Mouse (Mus musculus): ENCODE results near the gene Fau. TPM values are rescaled to one million over a fixed set of nuclear protein-coding genes. Genes with fewer than 3 reads are reported as not detected.

Gene Fau
- polyA plus RNA-seq, 1 experiment from 2014 or later: 709 TPM

DNA sequence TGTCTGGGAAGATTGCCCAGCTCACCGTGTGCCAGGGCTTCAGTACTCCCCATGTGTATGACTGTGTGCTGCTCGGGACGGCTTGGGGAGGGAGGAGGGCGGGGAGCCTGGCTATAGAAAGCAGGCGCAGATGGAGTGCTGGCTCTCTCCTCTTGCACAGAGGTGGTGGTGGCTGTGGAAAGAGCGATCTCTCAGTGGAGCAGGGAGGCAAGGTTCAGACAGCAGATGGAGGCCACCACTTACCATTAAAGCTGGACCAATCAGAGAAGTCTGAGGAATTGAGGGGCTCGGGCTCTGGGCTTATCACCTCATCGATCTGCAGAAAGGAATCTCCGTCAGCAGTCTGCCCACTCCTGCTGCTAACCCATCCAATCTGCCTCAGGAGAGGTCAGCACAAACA, 24.5 kb downstream of the Fau start, which contains the start of gene Gm28374:
Gene Gm28374 (minus strand): TSS at position 101 of the 400 bp plus-strand sequence.
- peaks cover 31% of the 10 kb centered on the region for H3K4me1 ChIP-seq
- ATAC-seq (ENCODE audit: borderline replicate concordance, extremely low read depth, low FRiP score, low TSS enrichment): no peak
- no peaks in the 10 kb centered on the region for H3K27me3 ChIP-seq
- H3K27ac ChIP-seq: no peak within 1 kb of the TSS
- peaks cover 38% of the 10 kb centered on the region for H3K36me3 ChIP-seq
- H3K9me3 ChIP-seq: no peaks in the 10 kb centered on the region
- 79% methylated on average over 9 of the region's 9 CpGs for WGBS
- no peak within 1 kb of the TSS for H3K9ac ChIP-seq
- H3K4me2 ChIP-seq: no peak within 1 kb of the TSS
- H3K4me3 ChIP-seq: no peak within 1 kb of the TSS

DNA sequence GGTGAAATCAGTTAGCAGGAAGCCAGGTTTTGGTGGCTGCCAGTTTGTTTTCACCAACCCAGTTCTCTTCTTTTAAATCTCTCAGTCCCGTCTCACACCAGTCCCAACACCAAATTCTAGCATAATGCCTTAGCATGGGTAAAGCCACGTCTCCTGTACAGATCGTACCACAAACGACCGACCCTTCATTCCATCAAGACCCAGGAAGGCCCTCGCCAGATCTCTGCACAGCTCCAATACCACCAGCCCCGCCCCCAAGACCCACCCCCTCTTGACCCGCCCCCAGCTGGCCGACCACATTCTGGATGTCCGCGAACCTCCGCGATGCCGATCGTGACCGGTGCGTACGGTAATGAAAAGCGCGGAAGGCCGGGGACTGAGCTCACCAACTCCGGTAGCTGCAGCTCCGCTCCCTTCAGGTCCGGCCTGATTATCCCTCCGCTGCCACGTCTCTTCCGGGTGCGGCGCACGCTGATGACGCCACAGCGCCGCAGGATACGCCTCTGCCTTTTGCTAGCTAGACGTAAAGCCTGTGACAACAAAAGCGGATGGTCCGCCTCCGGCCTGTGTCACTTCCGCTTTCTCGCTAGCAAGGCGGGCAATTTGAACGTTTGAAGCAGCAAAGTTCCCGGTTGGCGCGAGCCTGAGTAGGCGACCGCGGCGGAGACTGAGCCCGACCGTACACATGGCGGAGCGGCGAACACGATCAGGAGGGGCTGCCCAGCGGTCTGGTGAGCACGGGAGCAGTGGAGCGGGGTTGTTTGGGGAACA, 27.0 kb downstream of the Fau start, which contains the start of the genes Zfpl1 and Cdca5:
Gene Zfpl1 (minus strand): TSS at position 479 of the 771 bp plus-strand sequence.
Gene Cdca5 (plus strand): TSS at position 506 of the 771 bp plus-strand sequence.
- H3K4me2 ChIP-seq: peak within 1 kb of the TSS; percentile 83
- no peaks in the 10 kb centered on the region for H3K9me3 ChIP-seq
- peaks cover 22% of the 10 kb centered on the region for H3K4me1 ChIP-seq
- under 1% methylated on average over 58 of the region's 58 CpGs for WGBS
- peaks cover 63% of the 10 kb centered on the region for H3K36me3 ChIP-seq
- no peaks in the 10 kb centered on the region for H3K27me3 ChIP-seq
- H3K27ac ChIP-seq: peak within 1 kb of the TSS; percentile 58
- peak within 1 kb of the TSS; percentile 64 for H3K9ac ChIP-seq
- H3K4me3 ChIP-seq: peak within 1 kb of the TSS; percentile 62
- peak; percentile 91 for ATAC-seq (ENCODE audit: borderline replicate concordance, extremely low read depth, low FRiP score, low TSS enrichment)

DNA sequence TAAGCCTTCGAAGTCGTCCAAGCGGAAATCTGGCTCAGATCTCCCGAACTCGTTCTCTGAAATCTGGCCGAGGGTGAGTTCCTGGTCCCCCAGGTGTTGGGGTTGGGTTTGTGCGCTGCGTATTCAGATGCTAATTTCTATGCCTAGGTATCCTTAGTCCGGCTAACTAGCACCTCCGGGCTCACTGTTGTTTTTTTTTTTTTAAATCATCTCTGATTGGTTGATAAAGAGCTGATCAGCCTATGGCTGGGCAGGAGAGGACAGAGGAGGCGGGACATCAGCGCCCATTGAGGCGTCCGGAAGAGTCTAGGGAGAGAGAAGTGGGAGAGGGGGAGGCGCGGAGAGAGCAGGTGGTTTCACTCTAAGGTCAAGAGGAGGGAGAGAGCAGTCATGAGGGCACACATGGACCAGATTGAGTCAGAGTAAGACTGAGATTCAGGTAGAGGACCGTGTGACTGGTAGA, 27.8 kb downstream of the Fau start:
- Histone ChIP-seq H3K4me3 (peak overlapping the region; percentile 62), H3K27ac (peak overlapping the region; percentile 32), H3K36me3 (peaks cover 64% of the 10 kb centered on the region), H3K4me1 (peaks cover 22% of the 10 kb centered on the region), H3K27me3 (no peaks in the 10 kb centered on the region), H3K9ac (peak overlapping the region; percentile 64), H3K9me3 (no peaks in the 10 kb centered on the region), H3K4me2 (peak overlapping the region; percentile 66)
- peak; percentile 66; the same call in 1 of the 2 replicates for ATAC-seq (ENCODE audit: borderline replicate concordance, extremely low read depth, low FRiP score, low TSS enrichment)
- WGBS: under 1% methylated on average over 17 of the region's 17 CpGs

DNA sequence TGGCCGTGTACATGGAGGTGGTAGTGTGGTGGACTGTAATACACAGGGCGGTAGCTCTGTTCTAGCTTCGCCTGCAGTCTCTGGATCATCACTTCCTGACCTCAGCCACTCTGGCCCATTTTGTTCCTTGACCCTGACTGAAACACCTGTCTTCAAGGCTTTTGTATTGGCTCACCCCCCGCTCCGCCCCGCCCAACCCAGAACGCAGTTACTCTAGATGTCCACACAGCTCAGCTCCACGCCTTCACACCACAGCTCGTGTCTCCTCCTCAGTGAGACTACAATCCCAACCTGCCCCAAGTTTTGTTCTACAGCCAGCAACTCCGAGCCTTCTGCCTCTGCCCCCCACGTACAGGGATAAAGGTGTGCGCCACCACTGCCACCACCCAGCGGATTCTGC, 31.2 kb downstream of the Fau start:
- no peak for ATAC-seq (ENCODE audit: borderline replicate concordance, extremely low read depth, low FRiP score, low TSS enrichment)
- Histone ChIP-seq H3K36me3 (peaks cover 69% of the 10 kb centered on the region), H3K4me1 (peaks cover 15% of the 10 kb centered on the region)

DNA sequence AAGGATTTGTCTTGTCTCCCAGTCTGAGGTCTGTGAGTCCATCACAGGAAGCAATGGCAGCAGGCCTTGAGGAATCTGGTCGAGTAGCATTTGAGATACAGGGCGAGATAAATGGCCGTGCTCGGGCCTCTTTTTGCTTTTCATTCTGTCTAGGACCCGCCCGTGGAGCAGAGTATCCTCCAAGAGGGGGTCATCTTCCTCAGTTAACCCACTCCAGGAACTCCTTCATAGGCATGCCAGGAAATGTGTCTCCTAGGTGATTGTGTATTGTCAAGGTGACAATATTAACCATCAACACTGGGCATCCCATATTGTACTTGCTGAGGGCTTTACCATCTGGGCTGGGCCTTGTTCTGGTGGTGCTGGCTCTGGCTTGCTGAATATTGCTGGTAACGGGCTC, 36.5 kb downstream of the Fau start, which contains the start of gene AC131692.1:
Gene AC131692.1 (plus strand): TSS at position 301 of the 400 bp plus-strand sequence.
- no peak for ATAC-seq (ENCODE audit: borderline replicate concordance, extremely low read depth, low FRiP score, low TSS enrichment)
- Histone ChIP-seq H3K4me1 (no peaks in the 10 kb centered on the region), H3K27me3 (no peaks in the 10 kb centered on the region), H3K27ac (no peak within 1 kb of the TSS), H3K9ac (no peak within 1 kb of the TSS), H3K4me3 (no peak within 1 kb of the TSS), H3K36me3 (peaks cover 60% of the 10 kb centered on the region), H3K9me3 (no peaks in the 10 kb centered on the region), H3K4me2 (no peak within 1 kb of the TSS)
- 87% methylated on average over 7 of the region's 7 CpGs for WGBS

More for the DNA sequence above, 31.2 kb downstream of the Fau start:
- H3K9me3 ChIP-seq: no peaks in the 10 kb centered on the region
- no peak overlapping the region for H3K27ac ChIP-seq
- no peak overlapping the region for H3K4me3 ChIP-seq
- no peak overlapping the region for H3K4me2 ChIP-seq
- WGBS: 91% methylated on average over 13 of the region's 13 CpGs
- no peak overlapping the region for H3K9ac ChIP-seq
- no peaks in the 10 kb centered on the region for H3K27me3 ChIP-seq

GRCm38 (mm10) chr19:6097847-6098246, 40.2 kb downstream of the Fau start:
- H3K4me2 ChIP-seq: no peak overlapping the region
- 73% methylated on average over 3 of the region's 3 CpGs for WGBS
- H3K27ac ChIP-seq: no peak overlapping the region
- H3K9me3 ChIP-seq: no peaks in the 10 kb centered on the region
- H3K4me1 ChIP-seq: no peaks in the 10 kb centered on the region
- no peaks in the 10 kb centered on the region for H3K27me3 ChIP-seq
- ATAC-seq (ENCODE audit: borderline replicate concordance, extremely low read depth, low FRiP score, low TSS enrichment): no peak
- H3K36me3 ChIP-seq: peaks cover 24% of the 10 kb centered on the region
- H3K4me3 ChIP-seq: no peak overlapping the region
- H3K9ac ChIP-seq: no peak overlapping the region

GRCm38 (mm10) chr19:6101186-6101585, 43.5 kb downstream of the Fau start:
- no peaks in the 10 kb centered on the region for H3K4me1 ChIP-seq

GRCm38 (mm10) chr19:6102169-6102853, 44.7 kb downstream of the Fau start:
- WGBS: 71% methylated on average over 6 of the region's 6 CpGs
- no peaks in the 10 kb centered on the region; the same call in 1 of the 2 replicates for H3K36me3 ChIP-seq

More at GRCm38 (mm10) chr19:6101186-6101585, 43.5 kb downstream of the Fau start:
- no peak overlapping the region for H3K9ac ChIP-seq
- H3K4me3 ChIP-seq: no peak overlapping the region
- no peak overlapping the region for H3K4me2 ChIP-seq
- H3K9me3 ChIP-seq: no peaks in the 10 kb centered on the region
- no peaks in the 10 kb centered on the region; the same call in 1 of the 2 replicates for H3K36me3 ChIP-seq
- no peak for ATAC-seq (ENCODE audit: borderline replicate concordance, extremely low read depth, low FRiP score, low TSS enrichment)
- H3K27me3 ChIP-seq: no peaks in the 10 kb centered on the region
- H3K27ac ChIP-seq: no peak overlapping the region
- 57% methylated on average over 6 of the region's 6 CpGs for WGBS

GRCm38 (mm10) chr19:6104476-6104875, 46.8 kb downstream of the Fau start:
- Histone ChIP-seq H3K27ac (no peak overlapping the region), H3K4me3 (no peak overlapping the region), H3K36me3 (no peaks in the 10 kb centered on the region), H3K9me3 (no peaks in the 10 kb centered on the region), H3K9ac (no peak overlapping the region), H3K27me3 (no peaks in the 10 kb centered on the region), H3K4me1 (no peaks in the 10 kb centered on the region), H3K4me2 (no peak overlapping the region)
- no peak for ATAC-seq (ENCODE audit: borderline replicate concordance, extremely low read depth, low FRiP score, low TSS enrichment)
- WGBS: 75% methylated on average over 4 of the region's 4 CpGs

More at GRCm38 (mm10) chr19:6102169-6102853, 44.7 kb downstream of the Fau start:
- Histone ChIP-seq H3K4me1 (no peaks in the 10 kb centered on the region), H3K9ac (no peak overlapping the region), H3K4me3 (no peak overlapping the region), H3K27me3 (no peaks in the 10 kb centered on the region), H3K4me2 (no peak overlapping the region), H3K27ac (no peak overlapping the region), H3K9me3 (no peaks in the 10 kb centered on the region)
- no peak for ATAC-seq (ENCODE audit: borderline replicate concordance, extremely low read depth, low FRiP score, low TSS enrichment)

GRCm38 (mm10) chr19:6105586-6105985, 47.9 kb downstream of the Fau start, which contains the start of gene Naaladl1:
Naaladl1 (plus strand) TSS chr19:6105782.
- H3K4me2 ChIP-seq: no peak within 1 kb of the TSS
- no peak within 1 kb of the TSS for H3K27ac ChIP-seq
- H3K9me3 ChIP-seq: no peaks in the 10 kb centered on the region
- WGBS: 82% methylated on average over 7 of the region's 7 CpGs
- no peaks in the 10 kb centered on the region for H3K4me1 ChIP-seq
- no peaks in the 10 kb centered on the region for H3K27me3 ChIP-seq
- ATAC-seq (ENCODE audit: borderline replicate concordance, extremely low read depth, low FRiP score, low TSS enrichment): no peak
- H3K9ac ChIP-seq: no peak within 1 kb of the TSS
- no peak within 1 kb of the TSS for H3K4me3 ChIP-seq
- H3K36me3 ChIP-seq: no peaks in the 10 kb centered on the region

All from lung, embryonic 15.5 days (tissue).